Mouse (Mus musculus): ENCODE data around the gene Dtx1. TPM values are rescaled to one million over a fixed set of nuclear protein-coding genes. Genes with fewer than 3 reads are reported as not detected.

Gene Dtx1
- polyA plus RNA-seq, 1 experiment from 2014 or later: 27.5 TPM

- ATAC-seq (no peak), DNase-seq (ENCODE audit: low spot score) (no peak)
- H3K4me3 ChIP-seq (ENCODE audit: low read depth, low read length): no peak overlapping the region
- H3K27ac ChIP-seq (ENCODE audit: low read depth, low read length): no peak overlapping the region
- H3K27me3 ChIP-seq (replicated peaks; ENCODE audit: control insufficient read depth, insufficient read depth, low read length): peaks cover 3% of the 10 kb centered on the region
- no peak overlapping the region for H3K9ac ChIP-seq (ENCODE audit: low read length)
- H3K4me2 ChIP-seq (ENCODE audit: low read length): no peak overlapping the region
- H3K36me3 ChIP-seq (ENCODE audit: control insufficient read depth, insufficient read depth, low read length): no peaks in the 10 kb centered on the region
- no peaks in the 10 kb centered on the region for H3K9me3 ChIP-seq (replicated peaks; ENCODE audit: control insufficient read depth, low read length)
- 58% methylated on average over 11 of the region's 11 CpGs for WGBS
- peaks cover 8% of the 10 kb centered on the region; the same call in 1 of the 2 replicates for H3K4me1 ChIP-seq (ENCODE audit: control insufficient read depth, insufficient read depth, low read length)
These were observed 10.5 kb downstream of the Dtx1 start for GRCm38 (mm10) chr5:120700996-120701790.

- no peaks in the 10 kb centered on the region for H3K9me3 ChIP-seq (replicated peaks; ENCODE audit: control insufficient read depth, low read length)
- no peak for DNase-seq (ENCODE audit: low spot score)
- no peak overlapping the region for H3K9ac ChIP-seq (ENCODE audit: low read length)
- H3K4me1 ChIP-seq (ENCODE audit: control insufficient read depth, insufficient read depth, low read length): peaks cover 3% of the 10 kb centered on the region
- peaks cover 8% of the 10 kb centered on the region for H3K36me3 ChIP-seq (ENCODE audit: control insufficient read depth, insufficient read depth, low read length)
- H3K27me3 ChIP-seq (replicated peaks; ENCODE audit: control insufficient read depth, insufficient read depth, low read length): peaks cover 26% of the 10 kb centered on the region
- no peak overlapping the region for H3K4me3 ChIP-seq (ENCODE audit: low read depth, low read length)
- ATAC-seq: no peak
- H3K4me2 ChIP-seq (ENCODE audit: low read length): no peak overlapping the region
- 26% methylated on average over 16 of the region's 16 CpGs for WGBS
- 0 out of 2 replicates have a peak overlapping the region, but pooled peaks have one; percentile 16 for H3K27ac ChIP-seq (ENCODE audit: low read depth, low read length)
These were observed 12.8 kb downstream of the Dtx1 start for GRCm38 (mm10) chr5:120698801-120699391.

DNA sequence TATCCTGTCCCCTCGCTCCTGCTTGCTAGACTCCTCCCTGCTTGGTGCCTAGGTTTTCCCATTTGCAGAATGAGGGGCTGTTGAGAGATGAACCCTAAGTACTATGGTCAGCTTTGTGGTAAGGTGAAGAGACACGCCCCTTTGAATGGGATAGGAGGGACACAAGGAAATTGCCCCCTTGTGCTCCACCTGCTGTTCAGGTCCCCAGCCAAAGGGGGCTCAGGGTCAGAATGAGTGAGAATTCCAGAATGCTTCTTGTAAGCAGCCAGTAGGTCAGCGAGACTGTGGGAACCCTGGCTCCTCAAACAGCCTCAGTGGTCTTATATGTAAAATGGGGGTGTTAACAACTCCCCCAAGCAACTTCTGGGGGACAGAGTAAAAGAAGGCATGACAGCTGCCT, 13.5 kb downstream of the Dtx1 start:
- H3K27ac ChIP-seq (ENCODE audit: low read depth, low read length): no peak overlapping the region
- H3K4me2 ChIP-seq (ENCODE audit: low read length): no peak overlapping the region
- no peaks in the 10 kb centered on the region for H3K9me3 ChIP-seq (replicated peaks; ENCODE audit: control insufficient read depth, low read length)
- no peak overlapping the region for H3K9ac ChIP-seq (ENCODE audit: low read length)
- peaks cover 10% of the 10 kb centered on the region for H3K36me3 ChIP-seq (ENCODE audit: control insufficient read depth, insufficient read depth, low read length)
- H3K4me1 ChIP-seq (ENCODE audit: control insufficient read depth, insufficient read depth, low read length): peaks cover 3% of the 10 kb centered on the region
- no peak overlapping the region for H3K4me3 ChIP-seq (ENCODE audit: low read depth, low read length)
- H3K27me3 ChIP-seq (replicated peaks; ENCODE audit: control insufficient read depth, insufficient read depth, low read length): peaks cover 30% of the 10 kb centered on the region
- 61% methylated on average over 3 of the region's 3 CpGs for WGBS
- DNase-seq (ENCODE audit: low spot score): no peak
- no peak for ATAC-seq

- no peak overlapping the region for H3K4me3 ChIP-seq (ENCODE audit: low read depth, low read length)
- H3K4me2 ChIP-seq (ENCODE audit: low read length): no peak overlapping the region
- peaks cover 15% of the 10 kb centered on the region for H3K36me3 ChIP-seq (ENCODE audit: control insufficient read depth, insufficient read depth, low read length)
- no peak for ATAC-seq
- H3K9me3 ChIP-seq (replicated peaks; ENCODE audit: control insufficient read depth, low read length): no peaks in the 10 kb centered on the region
- 68% methylated on average over 4 of the region's 4 CpGs for whole genome bisulfite sequencing
- H3K27me3 ChIP-seq (replicated peaks; ENCODE audit: control insufficient read depth, insufficient read depth, low read length): peaks cover 30% of the 10 kb centered on the region
- no peak overlapping the region for H3K27ac ChIP-seq (ENCODE audit: low read depth, low read length)
- H3K4me1 ChIP-seq (ENCODE audit: control insufficient read depth, insufficient read depth, low read length): peaks cover 3% of the 10 kb centered on the region
- no peak for DNase-seq (ENCODE audit: low spot score)
- no peak overlapping the region for H3K9ac ChIP-seq (ENCODE audit: low read length)
These were observed 14.9 kb downstream of the Dtx1 start for GRCm38 (mm10) chr5:120696865-120697264.

- Histone ChIP-seq H3K36me3 (ENCODE audit: control insufficient read depth, insufficient read depth, low read length) (peaks cover 15% of the 10 kb centered on the region), H3K4me2 (ENCODE audit: low read length) (no peak overlapping the region), H3K27me3 (replicated peaks; ENCODE audit: control insufficient read depth, insufficient read depth, low read length) (peaks cover 30% of the 10 kb centered on the region), H3K9me3 (replicated peaks; ENCODE audit: control insufficient read depth, low read length) (no peaks in the 10 kb centered on the region), H3K9ac (ENCODE audit: low read length) (no peak overlapping the region), H3K4me1 (ENCODE audit: control insufficient read depth, insufficient read depth, low read length) (peaks cover 3% of the 10 kb centered on the region), H3K4me3 (ENCODE audit: low read depth, low read length) (no peak overlapping the region), H3K27ac (ENCODE audit: low read depth, low read length) (no peak overlapping the region)
- ATAC-seq: no peak
- WGBS: 83% methylated on average over 16 of the region's 16 CpGs
- peak; percentile 45 for DNase-seq (ENCODE audit: low spot score)
These were observed 15.5 kb downstream of the Dtx1 start for GRCm38 (mm10) chr5:120696057-120696743.

GRCm38 (mm10) chr5:120694695-120695074, 17.0 kb downstream of the Dtx1 start:
- WGBS: 3% methylated on average over 41 of the region's 41 CpGs
- ATAC-seq: no peak

GRCm38 (mm10) chr5:120693931-120694694, 17.6 kb downstream of the Dtx1 start:
- Histone ChIP-seq H3K9me3 (replicated peaks; ENCODE audit: control insufficient read depth, low read length) (no peaks in the 10 kb centered on the region), H3K4me2 (ENCODE audit: low read length) (0 out of 2 replicates have a peak overlapping the region, but pooled peaks have one; percentile 21), H3K27me3 (replicated peaks; ENCODE audit: control insufficient read depth, insufficient read depth, low read length) (peaks cover 30% of the 10 kb centered on the region), H3K27ac (ENCODE audit: low read depth, low read length) (no peak overlapping the region), H3K4me3 (ENCODE audit: low read depth, low read length) (no peak overlapping the region), H3K4me1 (ENCODE audit: control insufficient read depth, insufficient read depth, low read length) (peaks cover 3% of the 10 kb centered on the region), H3K36me3 (ENCODE audit: control insufficient read depth, insufficient read depth, low read length) (peaks cover 15% of the 10 kb centered on the region), H3K9ac (ENCODE audit: low read length) (no peak overlapping the region)
- WGBS: 12% methylated on average over 37 of the region's 38 CpGs
- DNase-seq (ENCODE audit: low spot score) (no peak), ATAC-seq (no peak)

More at GRCm38 (mm10) chr5:120694695-120695074, 17.0 kb downstream of the Dtx1 start:
- H3K36me3 ChIP-seq (ENCODE audit: control insufficient read depth, insufficient read depth, low read length): peaks cover 15% of the 10 kb centered on the region
- H3K4me1 ChIP-seq (ENCODE audit: control insufficient read depth, insufficient read depth, low read length): peaks cover 3% of the 10 kb centered on the region
- no peak overlapping the region for H3K9ac ChIP-seq (ENCODE audit: low read length)
- H3K9me3 ChIP-seq (replicated peaks; ENCODE audit: control insufficient read depth, low read length): no peaks in the 10 kb centered on the region
- no peak overlapping the region for H3K4me3 ChIP-seq (ENCODE audit: low read depth, low read length)
- 0 out of 2 replicates have a peak overlapping the region, but pooled peaks have one; percentile 21 for H3K4me2 ChIP-seq (ENCODE audit: low read length)
- H3K27me3 ChIP-seq (replicated peaks; ENCODE audit: control insufficient read depth, insufficient read depth, low read length): peaks cover 30% of the 10 kb centered on the region
- no peak for DNase-seq (ENCODE audit: low spot score)
- H3K27ac ChIP-seq (ENCODE audit: low read depth, low read length): no peak overlapping the region

DNA sequence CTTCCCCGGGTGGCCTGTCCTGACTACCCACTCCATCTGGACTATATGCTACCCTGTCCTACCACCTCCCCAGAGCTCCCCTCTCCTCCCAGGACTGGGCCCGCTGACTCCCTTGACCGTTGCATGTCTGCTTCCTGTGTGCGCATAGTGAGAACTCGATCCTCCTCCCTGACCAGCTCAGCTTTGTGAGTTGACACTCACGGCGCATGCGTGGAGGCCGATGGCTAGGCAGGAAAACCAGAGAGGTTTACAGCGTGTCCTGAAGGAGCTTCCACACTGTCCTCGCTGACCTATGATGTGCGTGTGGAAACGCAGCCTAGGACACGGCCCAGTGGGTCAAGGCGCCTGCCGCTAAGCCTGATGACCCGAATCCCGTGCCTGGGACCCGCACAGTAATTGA, 19.7 kb downstream of the Dtx1 start:
- H3K9ac ChIP-seq (ENCODE audit: low read length): no peak overlapping the region
- DNase-seq (ENCODE audit: low spot score) (no peak), ATAC-seq (no peak)
- no peak overlapping the region for H3K27ac ChIP-seq (ENCODE audit: low read depth, low read length)
- H3K36me3 ChIP-seq (ENCODE audit: control insufficient read depth, insufficient read depth, low read length): peaks cover 15% of the 10 kb centered on the region
- H3K4me1 ChIP-seq (ENCODE audit: control insufficient read depth, insufficient read depth, low read length): no peaks in the 10 kb centered on the region; the same call in 1 of the 2 replicates
- H3K27me3 ChIP-seq (replicated peaks; ENCODE audit: control insufficient read depth, insufficient read depth, low read length): peaks cover 30% of the 10 kb centered on the region
- H3K4me2 ChIP-seq (ENCODE audit: low read length): no peak overlapping the region
- H3K4me3 ChIP-seq (ENCODE audit: low read depth, low read length): no peak overlapping the region
- no peaks in the 10 kb centered on the region for H3K9me3 ChIP-seq (replicated peaks; ENCODE audit: control insufficient read depth, low read length)
- 86% methylated on average over 19 of the region's 19 CpGs for WGBS
